In genomic region chr4:154260755-154261154, GRCm38 (mm10) we compare ENCODE assay signal across 14 mouse cellular contexts. TPM values are rescaled to one million over a fixed set of nuclear protein-coding genes. Genes with fewer than 3 reads are reported as not detected.
"Had no signal": no experiment of that assay in that cellular context is flagged by ENCODE, and none has a peak within 500 bp of the region (broad histone marks: within the 10 kb centered on the region; RNA-seq: fewer than 3 reads in every experiment).

No protein-coding gene starts in this region.

- H3K9ac ChIP-seq: liver, embryonic 15.5 days; neural tube, embryonic 15.5 days had no signal

- H3K4me3 ChIP-seq: liver, embryonic 15.5 days; myocyte; neural tube, embryonic 15.5 days had no signal

- H3K4me1 ChIP-seq: liver, embryonic 15.5 days; neural tube, embryonic 15.5 days had no signal

- H3K9me3 ChIP-seq: liver, embryonic 15.5 days; neural tube, embryonic 15.5 days had no signal

- H3K27me3 ChIP-seq: liver, embryonic 15.5 days; neural tube, embryonic 15.5 days had no signal

- H3K4me2 ChIP-seq: liver, embryonic 11.5 days; liver, embryonic 15.5 days; neural tube, embryonic 15.5 days had no signal

- DNase-seq: kidney, adult 8-10 months; kidney, postnatal 36 days; layer of hippocampus, adult 9-11 months; layer of hippocampus, postnatal 36 days; lung, adult 2 months; lung, postnatal 4 days; midbrain, embryonic 14.5 days had no signal

- H3K36me3 ChIP-seq: liver, embryonic 15.5 days had no signal

- ATAC-seq: lung, postnatal 0 days had no signal

- H3K27ac ChIP-seq: liver, embryonic 15.5 days; neural tube, embryonic 15.5 days; stomach, postnatal 0 days had no signal

RNA-seq across cellular contexts. Expression of gene Arhgef16, which starts 40.7 kb away (rescaled TPM):
- total RNA-seq: megakaryocyte-erythroid progenitor cell, adult 5-6 weeks had no signal
- polyA plus RNA-seq: myocyte had no signal
